Mouse (Mus musculus) heart, adult 18-20 months (tissue): ENCODE results near the gene Dhtkd1. TPM values are rescaled to one million over a fixed set of nuclear protein-coding genes. Genes with fewer than 3 reads are reported as not detected.
"Not testable (repeated sequence)": the region's sequence is repeated elsewhere in the genome, so short reads cannot be mapped to it uniquely, and the experiment has no call there.

Experiments
- DNase-seq, 2 experiments: peaks; one replicate each; pipeline ENCODE4 v3.0.0; 2021 to 2022; ENCODE audit warnings: mixed read lengths in 1 of 2
- long read RNA-seq, 2 experiments: library from polyadenylated mRNA; stranded (forward); transcript quantifications; one replicate each; pipeline ENCODE4 v2.0.0; 2021
- total RNA-seq, 2 experiments: library from RNA; stranded (reverse); gene quantifications; 2 replicates each; pipeline ENCODE4 v1.2.3; 2021

Gene Dhtkd1
- total RNA-seq: 1 to 10 TPM; 4.2 to 5.1 TPM
- long read RNA-seq, experiment 1: 0 reads
- long read RNA-seq, experiment 2: 0 reads

DNA sequence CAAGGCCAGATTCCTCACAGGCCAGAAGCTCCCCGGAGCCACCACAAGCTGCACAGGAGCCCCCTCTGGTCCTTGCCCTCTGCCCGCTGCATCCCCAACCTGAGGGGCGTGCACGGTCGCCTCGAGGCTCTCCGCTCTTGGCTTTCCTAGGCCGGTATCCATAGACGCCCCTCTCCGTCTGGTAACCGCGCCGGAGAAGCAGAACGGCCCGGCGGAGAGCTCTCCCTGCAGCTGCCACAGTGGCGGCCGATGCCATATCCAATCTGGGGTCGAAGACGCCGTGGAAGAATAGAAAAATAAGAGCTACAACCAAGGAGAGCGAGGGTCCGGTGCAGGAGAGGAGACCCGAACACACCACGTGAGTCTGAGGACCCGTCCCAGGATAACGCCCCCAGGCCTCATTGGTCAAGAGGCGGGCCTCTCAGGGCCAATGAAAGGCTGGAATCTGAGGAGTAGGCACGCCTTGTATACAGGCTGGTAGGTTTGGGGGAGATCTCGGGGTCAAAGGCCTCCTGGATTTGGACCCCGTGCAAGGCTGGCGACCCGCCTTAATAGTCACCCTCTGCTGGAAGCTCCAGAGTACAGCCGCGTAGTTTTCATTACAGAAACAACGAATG, at the start of gene Dhtkd1:
Gene Dhtkd1 (minus strand): TSS at position 377 of the 617 bp plus-strand sequence.
- DNase-seq: peak; percentile 79 to 82

DNA sequence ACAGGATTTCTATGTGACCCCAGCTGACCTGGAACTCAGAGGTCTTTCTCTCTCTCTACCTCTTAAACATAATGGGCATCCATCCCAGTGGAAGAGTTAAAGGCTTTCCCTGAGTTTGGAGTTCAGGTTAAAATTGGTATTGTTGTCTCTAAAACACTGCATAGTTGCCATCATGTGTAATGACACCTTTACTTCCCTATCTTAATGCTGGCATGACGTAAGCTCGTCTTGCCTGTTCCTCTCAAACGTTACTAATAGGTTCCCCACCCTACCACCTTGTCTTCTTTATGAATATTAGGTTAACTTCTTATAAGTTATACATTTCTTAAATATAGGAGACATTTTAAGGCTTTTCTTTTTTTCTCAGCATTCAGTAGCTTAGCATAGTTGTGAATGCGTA, 34.9 kb upstream of the Dhtkd1 start:
- DNase-seq: no peak

DNA sequence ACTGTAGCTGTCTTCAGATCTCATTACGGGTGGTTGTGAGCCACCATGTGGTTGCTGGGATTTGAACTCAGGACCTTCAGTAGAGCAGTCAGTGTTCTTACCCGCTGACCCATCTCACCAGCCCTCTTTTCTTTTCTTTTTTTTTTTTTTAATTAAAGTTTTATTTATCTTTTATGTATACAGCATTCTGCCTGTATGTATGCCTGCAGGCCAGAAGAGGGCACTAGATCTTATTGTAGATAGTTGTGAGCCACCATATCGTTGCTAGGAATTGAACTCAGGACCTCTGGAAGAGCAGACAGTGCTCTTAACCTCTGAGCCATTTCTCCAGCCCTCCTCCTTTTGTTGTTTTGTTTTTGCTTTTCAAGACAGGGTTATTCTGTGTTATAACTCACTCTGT, 28.0 kb upstream of the Dhtkd1 start:
- DNase-seq: not testable (repeated sequence)

DNA sequence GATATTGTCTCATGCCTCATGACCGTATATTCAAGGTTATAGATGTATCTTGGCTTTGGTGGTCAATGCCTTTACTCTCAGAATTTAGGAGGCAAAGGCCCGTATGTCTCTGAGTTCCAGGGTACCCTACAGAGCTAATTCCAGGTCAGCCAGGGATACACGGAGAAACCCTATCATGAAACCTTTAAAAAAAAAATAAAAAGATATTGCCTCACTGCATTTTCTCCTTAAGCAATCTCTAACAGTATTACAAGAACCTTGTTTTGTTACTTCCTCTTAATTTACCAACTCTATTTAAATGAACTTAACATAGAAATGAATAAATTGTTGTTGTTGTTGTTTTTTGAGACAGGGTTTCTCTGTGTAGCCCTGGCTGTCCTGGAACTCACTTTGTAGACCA, 23.4 kb upstream of the Dhtkd1 start:
- no peak for DNase-seq

DNA sequence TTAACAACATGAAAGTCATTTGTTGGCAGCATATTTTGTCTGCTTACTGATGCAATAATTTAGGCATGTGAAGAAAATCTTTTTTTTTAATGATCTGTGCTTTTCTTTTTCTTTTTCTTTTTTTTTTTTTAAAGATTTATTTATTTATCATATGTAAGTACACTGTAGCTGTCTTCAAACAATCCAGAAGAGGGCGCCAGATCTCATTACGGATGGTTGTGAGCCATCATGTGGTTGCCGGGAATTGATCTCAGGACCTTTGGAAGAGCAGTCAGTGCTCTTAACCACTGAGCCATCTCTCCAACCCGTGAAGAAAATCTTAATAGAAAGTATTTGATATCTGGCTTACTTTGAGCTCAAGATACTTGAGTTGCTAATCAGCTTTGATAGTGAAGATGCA, 21.1 kb upstream of the Dhtkd1 start:
- not testable (repeated sequence) for DNase-seq

DNA sequence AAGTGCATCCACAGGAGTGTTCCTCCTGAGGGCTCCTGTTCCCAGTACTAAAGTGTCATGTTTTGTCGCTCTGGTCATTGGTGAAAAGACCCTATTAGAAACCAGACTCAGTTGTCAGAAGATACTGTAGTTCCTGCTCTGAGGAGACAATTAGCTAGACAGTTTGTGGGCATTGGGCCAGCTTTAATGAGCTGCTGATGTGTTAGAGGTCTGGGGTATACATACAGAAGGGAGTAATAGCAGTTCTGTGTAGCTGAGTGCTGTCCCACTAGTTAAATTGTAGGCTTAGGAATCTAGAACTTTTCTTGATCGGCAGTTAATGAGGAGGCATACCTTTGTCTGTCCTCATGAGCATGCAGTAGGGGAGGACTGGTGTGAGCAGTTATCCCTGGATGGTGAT, 19.7 kb upstream of the Dhtkd1 start:
- DNase-seq: no peak

DNA sequence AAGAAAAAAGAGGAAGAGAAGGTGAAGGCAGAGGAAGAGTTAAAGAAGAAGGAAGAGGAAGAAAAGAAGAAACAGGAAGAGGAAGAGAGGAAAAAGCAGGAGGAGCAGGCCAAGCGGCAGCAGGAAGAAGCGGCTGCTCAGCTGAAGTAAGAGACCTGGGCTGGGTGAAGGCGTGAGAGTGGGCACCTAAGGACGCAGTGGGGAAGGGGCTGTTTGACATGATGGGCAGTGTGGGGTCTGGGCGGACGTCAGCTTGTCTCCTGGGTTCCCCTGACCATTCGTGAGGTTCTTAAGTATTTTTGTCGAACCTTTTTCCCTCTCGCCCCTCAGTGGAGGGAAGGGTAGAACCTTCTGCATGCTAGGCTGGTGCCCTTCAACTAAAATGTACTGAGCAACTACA, 15.1 kb upstream of the Dhtkd1 start:
- DNase-seq: peak in 1 of 2 experiments; percentile 7

DNA sequence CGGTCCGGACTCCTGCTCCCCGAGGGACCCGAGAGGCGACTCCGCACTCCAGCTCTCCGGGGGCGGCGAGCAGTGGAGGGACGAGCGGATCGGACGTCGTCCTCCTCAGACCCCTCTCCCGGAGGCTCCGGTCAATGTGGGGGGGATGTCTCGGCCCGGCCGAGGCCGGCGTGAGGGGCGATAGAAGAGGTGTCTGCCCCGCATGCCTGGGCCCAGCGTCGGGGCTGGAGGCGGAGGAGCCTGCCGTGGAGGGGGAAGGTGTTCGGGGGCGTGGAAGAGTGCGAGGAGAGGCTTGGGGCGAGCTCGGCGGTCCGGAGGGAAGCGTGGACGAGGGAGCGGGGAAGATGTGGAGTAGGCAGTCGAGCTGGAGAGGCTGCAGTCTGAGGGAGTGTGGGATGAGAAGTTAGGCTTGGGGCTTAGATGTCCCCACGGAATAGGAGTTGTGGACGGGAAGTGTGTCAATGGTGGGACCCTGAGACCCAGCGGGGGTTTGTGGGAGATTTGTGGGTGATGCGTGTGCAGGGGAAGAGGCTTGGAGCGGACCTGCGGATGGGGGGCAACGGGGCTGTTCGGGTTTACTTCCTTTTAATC, 9.1 kb upstream of the Dhtkd1 start:
- DNase-seq: no peak

DNA sequence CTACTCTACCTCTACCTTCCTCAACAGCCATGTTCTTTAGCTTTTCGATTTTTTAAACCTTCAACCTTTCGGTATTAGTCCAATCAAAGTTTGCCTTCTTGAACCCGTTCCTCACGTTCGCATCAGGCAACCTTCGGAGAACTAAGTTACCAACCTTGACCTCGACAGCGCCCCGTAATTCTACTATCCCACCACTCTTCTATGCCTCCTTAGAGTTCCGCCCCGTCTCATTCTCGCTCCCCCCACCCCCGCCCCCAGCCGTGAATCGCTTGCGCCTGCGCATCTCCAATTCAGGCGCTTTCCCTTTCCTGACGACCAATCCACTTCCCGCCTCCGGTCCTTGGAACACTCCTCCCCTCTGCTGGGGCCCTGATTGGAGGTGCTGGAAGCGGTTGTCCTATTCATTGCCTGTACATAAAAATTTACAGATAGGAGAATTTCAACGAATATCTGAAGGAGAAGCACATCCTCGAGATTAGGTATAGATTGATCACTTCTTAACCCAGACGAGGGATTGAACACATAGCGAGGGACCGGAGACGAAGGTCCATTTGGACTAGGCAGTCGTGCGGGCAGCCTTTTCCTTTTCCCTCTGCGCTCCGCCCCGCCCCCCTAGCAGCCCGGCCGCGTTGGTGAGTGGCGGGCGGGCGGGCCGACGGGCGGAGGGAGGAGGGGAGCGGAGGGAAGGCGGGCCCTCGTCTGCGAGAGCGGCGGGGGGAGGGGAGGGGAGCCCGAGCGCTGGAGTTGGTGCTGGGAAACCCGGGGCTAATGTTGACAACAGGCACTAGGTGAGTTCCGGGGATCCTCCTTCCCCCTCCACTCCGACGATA, 8.4 kb upstream of the Dhtkd1 start, which contains the start of gene Upf2:
Gene Upf2 (plus strand): TSS at position 704 of the 830 bp plus-strand sequence.
- DNase-seq: peak; percentile 95 to 97

DNA sequence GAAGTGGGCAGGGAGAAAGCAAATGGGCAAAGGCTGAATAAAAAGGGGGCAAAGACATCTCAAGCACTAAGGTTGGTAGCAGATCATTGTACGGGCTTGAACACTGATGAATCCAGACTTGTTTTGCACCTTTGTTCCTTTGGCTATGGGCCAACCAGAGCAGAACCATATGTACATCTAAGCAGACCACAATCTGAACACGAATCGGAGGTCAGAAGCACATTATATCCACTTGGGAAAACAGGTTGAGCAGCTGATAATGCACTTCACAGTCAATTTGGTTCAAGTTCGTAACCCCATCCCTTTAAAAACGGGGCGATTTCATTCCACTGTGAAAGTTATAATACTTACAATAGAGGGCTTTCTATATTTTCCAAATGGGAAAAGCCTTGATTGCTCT, 7.7 kb upstream of the Dhtkd1 start:
- DNase-seq: peak; percentile 7 to 25

DNA sequence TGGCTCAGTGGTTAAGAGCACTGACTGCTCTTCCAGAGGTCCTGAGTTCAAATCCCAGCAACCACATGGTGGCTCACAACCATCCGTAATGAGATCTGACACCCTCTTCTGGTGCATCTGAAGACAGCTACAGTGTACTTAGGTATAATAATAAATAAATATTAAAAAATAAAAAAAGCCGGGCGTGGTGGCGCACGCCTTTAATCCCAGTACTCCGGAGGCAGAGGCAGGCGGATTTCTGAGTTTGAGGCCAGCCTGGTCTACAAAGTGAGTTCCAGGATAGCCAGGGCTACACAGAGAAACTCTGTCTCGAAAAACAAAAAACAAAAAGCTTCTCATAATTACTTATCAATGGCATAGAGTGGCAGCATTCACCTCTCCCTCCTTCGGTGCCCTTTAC, 7.2 kb upstream of the Dhtkd1 start:
- not testable (repeated sequence) for DNase-seq

DNA sequence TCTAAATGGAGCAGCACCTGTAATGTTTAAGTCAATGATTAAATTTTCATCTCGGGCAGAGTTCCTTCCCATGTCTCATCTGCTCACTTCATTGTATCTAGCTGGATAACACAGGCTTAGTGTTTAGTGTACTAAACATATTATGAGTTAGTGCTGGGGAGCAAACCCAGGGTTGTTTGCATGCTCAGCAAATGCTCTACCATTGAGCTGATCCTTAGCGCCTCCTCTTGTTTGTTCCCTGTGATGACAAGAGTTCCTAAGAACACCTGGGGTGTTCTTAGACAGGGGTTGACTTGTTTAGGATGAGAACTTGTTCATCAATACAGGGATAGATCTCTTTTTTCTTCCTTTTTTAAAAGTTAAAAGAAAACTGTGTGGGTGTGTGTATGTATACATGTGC, 6.4 kb upstream of the Dhtkd1 start:
- DNase-seq: no peak

DNA sequence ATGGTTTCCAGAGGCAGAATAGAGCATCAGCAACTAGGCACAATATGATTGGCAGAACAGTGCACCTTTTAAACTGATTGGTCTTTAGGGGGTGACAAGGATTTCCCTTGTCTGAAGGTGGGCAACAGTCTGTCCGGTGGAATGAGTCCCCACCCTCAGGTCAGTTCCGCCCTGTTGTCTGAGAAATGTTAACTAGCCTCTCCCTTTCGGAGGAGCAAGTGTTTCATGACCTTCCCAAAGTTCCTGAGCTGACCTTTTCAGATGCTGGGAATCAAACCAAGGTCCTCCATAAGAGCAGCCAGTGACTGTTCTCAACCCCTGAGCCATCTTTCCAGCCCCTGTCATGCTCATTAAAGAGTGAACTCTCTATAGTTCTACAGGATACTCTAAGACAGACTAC, 4.3 kb upstream of the Dhtkd1 start:
- DNase-seq: no peak

DNA sequence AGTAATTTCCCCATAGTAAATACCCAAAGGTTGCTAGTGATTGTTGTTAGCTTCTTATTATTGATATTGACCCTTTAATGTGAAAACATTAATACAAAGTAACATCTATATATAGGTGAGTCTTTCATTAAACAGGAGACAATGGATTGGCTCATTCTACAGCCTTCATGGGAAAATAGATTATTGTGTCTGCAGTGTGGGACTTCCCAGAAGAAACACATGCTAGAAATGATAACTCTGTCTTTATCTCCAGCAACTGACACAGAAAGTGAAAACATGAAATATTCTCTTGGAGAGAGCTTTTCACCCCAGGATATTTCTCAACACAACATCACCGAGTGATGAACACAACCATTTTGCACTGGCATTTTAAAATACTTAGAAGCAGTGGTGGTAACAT, 3.0 kb upstream of the Dhtkd1 start:
- no peak for DNase-seq

DNA sequence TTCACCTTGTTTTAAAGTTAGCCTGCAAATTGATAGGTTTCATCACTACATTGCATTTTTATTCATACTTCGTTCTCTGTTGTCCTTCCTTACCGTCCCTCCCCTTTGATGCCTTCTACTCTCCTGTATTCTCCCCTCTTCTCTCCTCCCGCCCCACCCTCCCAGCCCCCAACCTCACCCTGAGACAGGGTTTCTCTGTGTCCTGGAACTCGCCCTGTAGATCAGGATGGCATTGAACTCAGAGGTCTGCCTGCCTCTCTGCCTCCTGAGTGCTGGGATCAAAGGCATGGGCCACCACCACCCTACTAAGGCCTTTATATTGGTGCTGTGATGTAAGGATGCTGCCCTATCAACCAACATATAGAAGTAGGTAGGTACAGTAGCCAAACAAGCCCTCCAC, 479 bp upstream of the Dhtkd1 start:
- no peak for DNase-seq

DNA sequence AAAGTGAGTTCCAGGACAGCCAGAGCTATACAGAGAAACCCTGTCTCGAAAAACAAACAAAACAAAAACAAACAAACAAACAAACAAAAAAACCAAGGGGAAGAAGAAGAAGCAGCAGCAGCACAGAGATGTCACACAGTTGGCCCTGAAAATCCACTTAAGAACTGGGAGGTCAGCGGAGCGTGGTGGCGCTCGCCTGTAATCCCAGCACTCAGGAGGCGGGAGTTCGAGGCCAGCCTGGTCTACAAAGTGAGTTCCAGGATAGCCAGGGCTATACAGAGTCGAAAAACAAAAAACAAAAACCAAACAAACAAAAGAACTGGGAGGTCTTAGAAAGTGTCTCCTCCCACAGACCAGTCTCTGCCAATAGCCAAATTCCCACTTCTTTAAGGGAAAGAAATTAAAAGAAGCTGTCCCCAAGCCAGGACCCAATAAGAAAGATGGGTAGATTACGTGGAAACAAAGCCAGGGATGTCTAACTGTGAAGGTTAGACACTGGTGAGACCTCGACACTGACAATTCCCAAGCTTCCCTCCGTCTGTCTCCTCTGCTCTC, 654 bp downstream of the Dhtkd1 start:
- no peak for DNase-seq

DNA sequence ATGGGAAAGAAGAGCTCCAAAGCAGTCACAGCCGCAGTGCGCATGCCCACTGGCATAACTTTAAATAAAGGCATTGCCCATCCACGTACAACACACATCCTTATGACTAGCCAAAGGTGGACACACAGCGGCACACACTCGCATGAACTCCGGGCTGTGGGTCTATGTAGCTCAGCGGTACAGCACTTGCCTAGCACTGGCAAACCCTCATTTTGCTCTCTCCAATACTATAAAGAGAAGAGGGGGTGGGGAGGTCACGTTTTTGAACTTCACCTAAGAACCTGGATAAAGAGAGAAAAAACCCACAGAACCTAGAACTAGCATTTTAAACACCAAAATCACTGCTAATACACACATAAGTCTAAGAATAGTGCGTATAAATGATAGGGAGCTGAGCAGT, 1.7 kb downstream of the Dhtkd1 start:
- no peak for DNase-seq

DNA sequence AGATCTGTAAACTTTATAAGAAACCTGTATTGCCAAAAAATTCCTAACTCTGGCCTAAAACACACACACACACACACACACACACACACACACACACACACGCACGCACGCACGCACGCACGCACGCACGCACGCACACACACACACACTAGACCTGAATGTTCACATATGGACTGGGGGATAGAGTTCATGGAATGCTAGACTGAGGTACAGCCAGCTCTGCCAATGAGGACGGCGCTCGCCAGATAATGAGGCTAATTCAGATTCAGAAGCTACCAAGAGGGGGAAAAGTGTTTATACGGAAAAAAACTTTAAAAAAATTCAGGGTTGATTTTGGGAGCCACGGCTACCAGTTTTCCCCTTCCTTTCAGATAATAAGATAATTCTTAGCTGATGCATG, 2.7 kb downstream of the Dhtkd1 start:
- DNase-seq: no peak

DNA sequence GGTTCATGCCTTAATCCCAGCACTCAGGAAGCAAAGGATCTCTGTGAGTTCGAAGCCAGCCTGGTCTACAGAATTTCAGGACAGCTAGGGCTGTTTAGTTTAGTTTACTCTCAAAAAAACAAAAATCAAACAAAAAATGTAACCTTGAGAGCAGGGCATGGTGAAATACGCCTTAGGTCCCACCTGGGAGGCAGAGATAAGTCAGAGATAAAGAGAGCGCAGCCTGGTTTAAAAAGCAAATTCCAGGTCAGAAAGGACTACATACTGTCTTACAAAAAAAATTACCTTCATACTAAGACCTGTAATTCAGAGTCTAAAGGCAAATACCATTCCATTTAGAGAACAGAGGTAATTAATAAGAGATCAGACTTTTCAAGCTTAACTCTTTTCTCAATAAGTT, 3.3 kb downstream of the Dhtkd1 start:
- DNase-seq: no peak

DNA sequence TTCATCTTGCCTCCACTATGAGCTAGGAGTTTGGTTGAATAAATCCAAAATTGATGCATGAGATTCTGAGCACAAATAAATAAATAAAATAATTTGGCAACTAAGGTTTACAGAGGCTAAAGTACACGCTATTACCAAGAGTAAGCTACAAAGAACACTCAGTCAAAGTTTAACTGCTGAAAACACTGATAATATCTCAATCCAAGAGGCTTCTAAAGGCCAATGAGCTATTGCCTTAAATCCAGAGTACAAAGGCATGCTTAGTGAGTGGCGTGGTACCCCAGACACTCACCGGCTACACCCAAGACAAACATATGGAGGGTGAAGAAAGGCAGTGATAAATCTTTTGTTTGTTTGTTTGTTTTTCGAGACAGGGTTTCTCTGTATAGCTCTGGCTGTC, 6.0 kb downstream of the Dhtkd1 start:
- no peak for DNase-seq

DNA sequence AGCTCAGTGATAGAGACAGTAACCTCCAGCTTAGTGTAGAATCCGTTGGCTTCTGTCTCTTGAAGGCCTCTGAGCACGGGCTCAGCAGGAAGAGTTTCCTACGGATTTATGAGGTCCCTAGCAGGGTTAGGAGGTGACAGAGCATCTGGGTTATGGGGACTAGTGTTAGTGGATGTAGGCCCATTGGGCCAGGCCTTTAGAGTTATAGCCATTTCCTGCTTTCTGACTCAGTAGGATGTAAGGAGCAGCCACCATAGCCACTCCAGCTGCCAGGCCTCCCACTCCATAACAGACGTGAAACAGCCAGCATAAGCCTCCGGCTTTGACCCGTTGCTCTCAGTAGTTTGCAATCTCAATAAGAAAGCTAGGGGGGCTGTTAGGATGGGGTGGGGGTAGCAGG, 6.5 kb downstream of the Dhtkd1 start:
- DNase-seq: no peak

DNA sequence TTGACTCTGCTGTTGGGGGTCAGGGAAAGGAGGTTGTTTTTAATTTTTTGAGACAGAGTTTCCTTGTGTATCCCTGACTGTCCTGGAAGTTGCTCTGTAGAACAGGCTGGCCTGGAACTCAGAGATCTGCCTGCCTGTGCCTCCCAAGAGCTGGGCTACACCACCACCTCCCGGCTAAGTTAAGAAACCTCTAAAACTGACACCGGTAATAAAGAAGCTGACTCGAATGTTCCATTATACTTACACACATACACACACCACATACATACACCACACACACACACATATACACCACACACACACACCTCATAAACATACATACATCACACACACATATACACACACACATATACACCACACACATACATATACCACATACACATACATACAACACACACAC, 7.7 kb downstream of the Dhtkd1 start:
- DNase-seq: no peak

DNA sequence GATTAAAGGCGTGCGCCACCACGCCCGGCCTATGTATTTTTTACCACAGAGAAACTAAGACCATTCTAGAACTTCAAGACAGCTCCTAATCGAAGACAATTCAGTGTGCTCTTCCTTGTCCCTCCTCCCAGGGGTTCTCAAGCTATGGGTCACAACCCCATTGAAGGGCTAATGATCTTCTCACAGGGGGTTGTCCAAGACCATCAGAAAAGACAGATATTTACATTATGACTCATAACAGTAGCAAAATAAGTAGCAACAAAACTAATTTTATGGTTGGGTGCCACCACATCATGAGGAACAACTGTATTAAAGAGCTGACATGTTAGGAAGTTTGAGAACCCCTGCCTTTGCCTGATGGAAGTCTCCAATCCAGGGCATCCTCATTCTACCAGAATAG, 10.7 kb downstream of the Dhtkd1 start:
- no peak for DNase-seq
